Mouse (Mus musculus) embryonic facial prominence, embryonic 10.5 days (tissue): ENCODE measurements around the gene Itgb7. TPM values are rescaled to one million over a fixed set of nuclear protein-coding genes. Genes with fewer than 3 reads are reported as not detected.

ENCODE experiments used
- DNase-seq: peaks from one replicate; pipeline ENCODE4 v3.0.0-alpha.2; 2017; ENCODE audit warnings: low spot score
- H3K27ac ChIP-seq: fragments of 300-500 bp; sonication (generic); replicated peaks from 2 replicates; pipeline ENCODE4 v1.5.1; 2016; ENCODE audit warnings: mild to moderate bottlenecking
- H3K27me3 ChIP-seq: fragments of 300-500 bp; sonication (generic); replicated peaks from 2 replicates; pipeline ENCODE4 v1.6.1; 2016; ENCODE audit warnings: low read depth, mild to moderate bottlenecking; ENCODE audit not compliant: poor library complexity, severe bottlenecking
- H3K36me3 ChIP-seq: fragments of 300-500 bp; sonication (generic); replicated peaks from 2 replicates; pipeline ENCODE4 v1.6.1; 2016; ENCODE audit warnings: mild to moderate bottlenecking, moderate library complexity
- H3K4me1 ChIP-seq: fragments of 300-500 bp; sonication (generic); 2 replicates; pipeline ENCODE4 v1.6.1; 2016
- H3K4me3 ChIP-seq: fragments of 300-500 bp; sonication (generic); 2 replicates; pipeline ENCODE4 v1.5.1; 2016; ENCODE audit warnings: mild to moderate bottlenecking, moderate library complexity
- H3K9me3 ChIP-seq: fragments of 300-500 bp; sonication (generic); 2 replicates; pipeline ENCODE4 v1.6.1; 2016; ENCODE audit warnings: mild to moderate bottlenecking
- WGBS: fragments of 180-500 bp; shearing (Covaris S2); methylation state at CpG from one replicate; pipeline ENCODE4 v1.1.7; 2016; 5-methylcytosine and 5-hydroxymethylcytosine counted together
- polyA plus RNA-seq: library from polyadenylated mRNA; unstranded; fragments of >200 nt; fragmentation: Nextera tagmentation; extraction: Ambion mirVana; gene quantifications from 2 replicates; pipeline ENCODE4 v1.2.1, GENCODE M21; 2016

Itgb7 gene
- polyA plus RNA-seq, 1 experiment from 2014 or later, result 1.1 TPM

- H3K27ac ChIP-seq, result no peak overlapping the region
- H3K4me3 ChIP-seq, result no peak overlapping the region
- no peaks in the 10 kb centered on the region for H3K9me3 ChIP-seq
- no peaks in the 10 kb centered on the region for H3K27me3 ChIP-seq
- H3K4me1 ChIP-seq, result peaks cover 21% of the 10 kb centered on the region
- DNase-seq, result no peak
- peaks cover 17% of the 10 kb centered on the region for H3K36me3 ChIP-seq
- WGBS, result 87% methylated on average over 4 of the region's 4 CpGs
Observed at GRCm38 (mm10) chr15:102195373-102195772, 36.4 kb downstream of the Itgb7 start.

GRCm38 (mm10) chr15:102194439-102194838, 37.3 kb downstream of the Itgb7 start:
- Histone ChIP-seq H3K27ac (no peak overlapping the region), H3K27me3 (no peaks in the 10 kb centered on the region), H3K4me1 (peaks cover 21% of the 10 kb centered on the region), H3K4me3 (no peak overlapping the region), H3K36me3 (peaks cover 12% of the 10 kb centered on the region; the same call in 1 of the 2 replicates), H3K9me3 (no peaks in the 10 kb centered on the region)
- 87% methylated on average over 4 of the region's 4 CpGs for WGBS
- no peak for DNase-seq

DNA sequence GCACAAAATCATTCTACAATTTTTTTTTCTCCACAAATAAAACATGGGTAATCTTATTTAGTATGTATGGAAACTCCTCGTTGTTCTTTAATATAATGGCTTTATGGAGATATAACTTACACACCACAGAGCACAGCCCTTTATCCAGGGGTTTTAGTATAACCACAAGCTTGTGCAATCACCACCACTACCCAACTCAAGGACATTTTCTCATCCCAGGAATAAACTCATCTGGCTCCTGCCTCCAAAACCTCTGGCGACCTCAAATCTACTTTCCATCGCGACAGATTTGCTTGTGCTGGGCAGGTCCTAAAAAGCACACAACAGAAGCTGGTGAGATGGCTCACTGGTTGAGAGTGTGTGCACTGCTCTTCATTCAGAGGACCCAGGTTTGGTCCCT, 38.1 kb downstream of the Itgb7 start:
- WGBS, result 87% methylated on average over 4 of the region's 4 CpGs
- H3K4me3 ChIP-seq, result no peak overlapping the region
- H3K9me3 ChIP-seq, result no peaks in the 10 kb centered on the region
- no peak for DNase-seq
- 0 out of 2 replicates have a peak, but pooled peaks cover 6% of the 10 kb centered on the region for H3K36me3 ChIP-seq
- H3K4me1 ChIP-seq, result peaks cover 19% of the 10 kb centered on the region
- no peaks in the 10 kb centered on the region for H3K27me3 ChIP-seq
- no peak overlapping the region for H3K27ac ChIP-seq

- no peak for DNase-seq
- no peaks in the 10 kb centered on the region for H3K9me3 ChIP-seq
- H3K27ac ChIP-seq, result no peak overlapping the region
Observed at GRCm38 (mm10) chr15:102192820-102193386, 38.8 kb downstream of the Itgb7 start.

GRCm38 (mm10) chr15:102192271-102192812, 39.4 kb downstream of the Itgb7 start:
- Histone ChIP-seq H3K9me3 (no peaks in the 10 kb centered on the region), H3K4me1 (peaks cover 27% of the 10 kb centered on the region), H3K36me3 (peaks cover 18% of the 10 kb centered on the region), H3K27me3 (no peaks in the 10 kb centered on the region), H3K4me3 (no peak overlapping the region), H3K27ac (no peak overlapping the region)
- 79% methylated on average over 7 of the region's 7 CpGs for WGBS
- DNase-seq, result no peak

More at GRCm38 (mm10) chr15:102192820-102193386, 38.8 kb downstream of the Itgb7 start:
- peaks cover 12% of the 10 kb centered on the region for H3K36me3 ChIP-seq
- no peak overlapping the region for H3K4me3 ChIP-seq
- 47% methylated on average over 5 of the region's 5 CpGs for WGBS
- no peaks in the 10 kb centered on the region for H3K27me3 ChIP-seq
- peaks cover 25% of the 10 kb centered on the region for H3K4me1 ChIP-seq

DNA sequence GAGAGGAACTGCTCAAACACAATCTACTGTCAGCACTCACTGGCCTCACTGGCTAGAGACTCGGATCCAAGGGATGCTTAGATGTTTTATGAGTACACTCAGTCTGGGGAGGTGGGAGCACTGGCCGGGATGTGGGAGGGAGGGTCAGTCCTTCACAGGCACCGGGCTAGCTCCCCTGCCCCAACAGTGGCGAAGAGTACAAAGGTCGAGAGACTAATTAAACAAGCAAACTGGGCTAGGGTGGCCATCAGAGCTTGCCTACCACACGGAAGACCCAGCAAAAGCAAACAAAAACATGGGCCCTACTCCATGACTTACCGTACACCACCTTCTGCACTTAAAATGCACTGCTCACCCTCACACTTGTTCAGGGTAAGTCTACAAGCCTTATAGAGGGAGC, 40.0 kb downstream of the Itgb7 start:
- 70% methylated on average over 7 of the region's 7 CpGs for WGBS

DNA sequence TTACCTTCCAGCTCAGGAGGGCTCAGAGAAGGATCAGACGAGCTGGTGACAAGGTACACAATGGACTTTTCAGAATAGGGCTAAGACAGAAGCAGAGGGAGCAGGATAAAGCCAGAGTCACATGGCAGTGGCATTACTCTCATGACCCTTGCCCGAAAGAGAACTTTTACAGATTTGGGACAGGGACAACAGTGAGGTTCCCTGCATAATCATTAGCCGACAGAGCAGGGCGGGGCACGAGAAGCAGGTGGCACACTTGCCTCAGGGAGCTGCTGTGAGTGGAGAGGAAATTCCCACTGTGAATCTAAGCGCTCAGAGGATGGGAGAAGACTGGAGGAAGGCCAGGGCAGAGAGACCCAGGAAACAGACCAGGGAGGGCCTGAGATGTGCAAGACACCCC, 42.9 kb downstream of the Itgb7 start:
- 71% methylated on average over 6 of the region's 6 CpGs for WGBS
- H3K27me3 ChIP-seq, result no peaks in the 10 kb centered on the region
- no peak for DNase-seq
- H3K4me1 ChIP-seq, result peaks cover 37% of the 10 kb centered on the region
- peaks cover 47% of the 10 kb centered on the region for H3K36me3 ChIP-seq
- H3K9me3 ChIP-seq, result no peaks in the 10 kb centered on the region
- H3K4me3 ChIP-seq, result no peak overlapping the region
- H3K27ac ChIP-seq, result 0 out of 2 replicates have a peak overlapping the region, but pooled peaks have one; percentile 59

More for the DNA sequence above, 40.0 kb downstream of the Itgb7 start:
- H3K27me3 ChIP-seq, result no peaks in the 10 kb centered on the region
- H3K4me3 ChIP-seq, result no peak overlapping the region
- H3K9me3 ChIP-seq, result no peaks in the 10 kb centered on the region
- DNase-seq, result no peak
- no peak overlapping the region for H3K27ac ChIP-seq
- H3K36me3 ChIP-seq, result peaks cover 23% of the 10 kb centered on the region
- peaks cover 31% of the 10 kb centered on the region for H3K4me1 ChIP-seq

DNA sequence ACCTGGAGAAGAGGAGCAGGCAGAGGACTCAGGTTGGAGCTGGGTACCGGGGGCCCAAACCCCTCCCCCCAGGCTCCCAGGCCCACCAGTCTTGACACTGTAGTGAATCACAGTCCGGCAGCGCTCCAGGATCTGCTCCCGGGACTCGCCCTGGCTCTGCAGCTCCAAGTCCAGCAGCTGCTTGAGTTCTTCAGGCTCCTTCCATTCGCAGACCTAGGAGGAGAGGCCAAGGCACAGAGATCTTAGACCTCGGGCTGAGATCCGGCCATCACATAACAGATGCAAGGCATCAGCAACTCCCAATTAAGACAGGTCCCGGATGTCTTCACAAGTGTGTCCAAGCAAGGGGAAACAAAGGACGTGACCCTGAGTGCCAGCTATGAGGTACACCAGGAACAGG, 43.6 kb downstream of the Itgb7 start:
- DNase-seq, result no peak
- Histone ChIP-seq H3K4me3 (no peak overlapping the region), H3K27ac (peak overlapping the region; percentile 59), H3K36me3 (peaks cover 55% of the 10 kb centered on the region), H3K27me3 (no peaks in the 10 kb centered on the region), H3K4me1 (peaks cover 41% of the 10 kb centered on the region), H3K9me3 (no peaks in the 10 kb centered on the region)
- WGBS, result 88% methylated on average over 10 of the region's 10 CpGs

DNA sequence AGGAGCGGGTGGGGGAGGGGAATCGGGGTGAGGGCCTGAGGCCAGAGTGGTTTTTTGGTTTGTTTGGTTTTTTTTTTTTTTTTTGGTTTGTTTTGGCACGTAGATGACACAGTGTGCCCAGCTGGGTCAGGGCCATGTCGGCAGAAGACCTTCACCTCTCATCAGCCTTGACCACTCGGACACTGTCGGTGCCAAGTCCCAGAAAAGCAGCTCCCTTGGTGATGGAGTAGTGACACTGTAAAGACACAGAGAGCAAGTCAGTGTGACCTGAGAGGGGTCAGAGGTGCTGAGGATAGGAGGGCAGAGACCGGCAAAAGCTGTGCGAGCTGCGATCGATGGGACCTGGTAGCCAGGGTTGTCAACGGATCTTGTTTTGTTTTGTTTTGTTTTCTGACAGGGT, 45.5 kb downstream of the Itgb7 start:
- Histone ChIP-seq H3K4me3 (no peak overlapping the region), H3K4me1 (peaks cover 24% of the 10 kb centered on the region), H3K27ac (no peak overlapping the region), H3K27me3 (no peaks in the 10 kb centered on the region), H3K36me3 (peaks cover 59% of the 10 kb centered on the region), H3K9me3 (no peaks in the 10 kb centered on the region)
- DNase-seq, result no peak
- 76% methylated on average over 11 of the region's 11 CpGs for WGBS

- no peak overlapping the region for H3K27ac ChIP-seq
- no peaks in the 10 kb centered on the region for H3K27me3 ChIP-seq
- no peak overlapping the region for H3K4me3 ChIP-seq
- 67% methylated on average over 3 of the region's 3 CpGs for WGBS
- peaks cover 22% of the 10 kb centered on the region for H3K4me1 ChIP-seq
- DNase-seq, result no peak
- H3K36me3 ChIP-seq, result peaks cover 72% of the 10 kb centered on the region
- H3K9me3 ChIP-seq, result no peaks in the 10 kb centered on the region
Observed at GRCm38 (mm10) chr15:102183076-102183475, 48.7 kb downstream of the Itgb7 start.

GRCm38 (mm10) chr15:102179924-102180323, 51.8 kb downstream of the Itgb7 start:
- no peak for DNase-seq
- Histone ChIP-seq H3K36me3 (peaks cover 61% of the 10 kb centered on the region), H3K27me3 (no peaks in the 10 kb centered on the region), H3K4me3 (no peak overlapping the region), H3K27ac (no peak overlapping the region), H3K4me1 (peaks cover 9% of the 10 kb centered on the region), H3K9me3 (no peaks in the 10 kb centered on the region)
- 91% methylated on average over 14 of the region's 14 CpGs for WGBS

DNA sequence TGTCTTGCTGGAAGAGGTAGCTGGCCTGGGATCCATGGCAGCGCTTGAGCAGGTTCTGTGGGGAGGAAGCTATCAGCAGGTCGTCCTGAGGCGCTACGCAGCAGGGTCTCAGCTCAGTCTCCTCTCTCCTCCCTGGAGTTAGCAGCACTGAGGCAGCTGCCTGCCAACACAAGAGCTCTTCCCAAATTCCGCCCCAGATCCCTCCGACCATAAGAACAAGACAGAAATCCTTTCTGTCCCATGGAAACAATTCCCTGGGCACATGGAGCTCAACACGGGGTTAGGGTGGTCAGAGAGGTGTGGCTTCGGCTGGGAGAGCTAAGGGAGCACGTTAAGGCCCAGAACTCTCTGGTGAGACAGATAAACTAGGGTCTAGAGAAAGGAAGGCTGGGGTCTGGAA, 52.6 kb downstream of the Itgb7 start:
- no peak overlapping the region for H3K4me3 ChIP-seq
- no peaks in the 10 kb centered on the region for H3K27me3 ChIP-seq
- H3K9me3 ChIP-seq, result no peaks in the 10 kb centered on the region
- H3K36me3 ChIP-seq, result peaks cover 55% of the 10 kb centered on the region
- DNase-seq, result no peak
- H3K4me1 ChIP-seq, result peaks cover 9% of the 10 kb centered on the region
- peak overlapping the region; percentile 40; the same call in 1 of the 2 replicates for H3K27ac ChIP-seq
- WGBS, result 79% methylated on average over 9 of the region's 9 CpGs

DNA sequence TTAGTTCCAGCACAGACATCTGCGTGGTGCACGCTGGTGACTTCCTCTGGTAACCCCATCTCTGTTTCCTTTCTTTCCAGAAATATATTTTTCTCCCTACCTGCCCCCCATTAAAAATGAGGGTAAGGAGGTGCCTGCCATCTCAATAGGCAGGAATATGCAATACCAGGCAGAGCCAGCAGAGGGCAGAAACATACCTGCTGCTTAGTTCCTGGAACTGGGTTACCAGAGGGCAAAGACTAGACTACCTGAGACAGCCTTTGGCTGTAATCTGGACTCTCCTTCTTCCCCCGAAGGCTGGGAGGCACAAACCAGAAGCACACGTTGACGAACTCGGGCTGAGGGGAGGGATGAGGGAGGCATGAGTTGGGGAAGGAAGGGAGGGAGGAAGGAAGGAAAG, 53.5 kb downstream of the Itgb7 start:
- 15% methylated on average over 6 of the region's 6 CpGs for WGBS
- H3K27ac ChIP-seq, result peak overlapping the region; percentile 40; the same call in 1 of the 2 replicates
- DNase-seq, result peak; percentile 74
- H3K36me3 ChIP-seq, result peaks cover 47% of the 10 kb centered on the region
- no peaks in the 10 kb centered on the region for H3K9me3 ChIP-seq
- H3K4me3 ChIP-seq, result no peak overlapping the region
- peaks cover 7% of the 10 kb centered on the region for H3K4me1 ChIP-seq
- no peaks in the 10 kb centered on the region for H3K27me3 ChIP-seq
